Mouse (Mus musculus) gastrocnemius, postnatal 14 days (tissue): ENCODE data around the gene Pard3. TPM values are rescaled to one million over a fixed set of nuclear protein-coding genes. Genes with fewer than 3 reads are reported as not detected.

ENCODE experiments used
- DNase-seq: peaks from one replicate; pipeline ENCODE4 v3.0.0; 2021; ENCODE audit warnings: mixed read lengths
- intact Hi-C: fragments of 180-260 bp; cut with DNase I; formaldehyde crosslinking; loops from one replicate; pipeline ENCODE4 v1.15.1; 2025; ENCODE audit warnings: low total_unique reads
- total RNA-seq, 2 experiments: library from RNA; stranded (reverse); gene quantifications; 2 replicates each; pipeline ENCODE4 v1.2.3; 2021

Gene Pard3
- total RNA-seq, 2 experiments from 2014 or later: 23.9 to 25.7 TPM

GRCm38 (mm10) chr8:127588313-127588712, 524.6 kb downstream of the Pard3 start:
- intact Hi-C loops: no loop called here

GRCm38 (mm10) chr8:127589291-127589690, 525.6 kb downstream of the Pard3 start:
- intact Hi-C loops: no loop called here
- peak; percentile 52 for DNase-seq

More at GRCm38 (mm10) chr8:127588313-127588712, 524.6 kb downstream of the Pard3 start:
- DNase-seq: no peak

- intact Hi-C loops: loop anchor here (10.0 kb wide), 2 partner anchors 166 to 396 kb away; no protein-coding TSS in a partner anchor
- DNase-seq: no peak
These were observed 527.0 kb downstream of the Pard3 start for GRCm38 (mm10) chr8:127590674-127591186.

GRCm38 (mm10) chr8:127592648-127593574, 529.2 kb downstream of the Pard3 start:
- intact Hi-C loops: loop anchor here (10.0 kb wide), 2 partner anchors 168 to 398 kb away; no protein-coding TSS in a partner anchor
- no peak for DNase-seq

GRCm38 (mm10) chr8:127600641-127601040, 536.9 kb downstream of the Pard3 start:
- DNase-seq: no peak
- intact Hi-C loops: no loop called here

GRCm38 (mm10) chr8:127603062-127603461, 539.4 kb downstream of the Pard3 start:
- peak; percentile 67 for DNase-seq
- intact Hi-C loops: no loop called here

- intact Hi-C loops: no loop called here
- no peak for DNase-seq
These were observed 545.0 kb downstream of the Pard3 start for GRCm38 (mm10) chr8:127608541-127609270.

GRCm38 (mm10) chr8:127609316-127609715, 545.6 kb downstream of the Pard3 start:
- DNase-seq: no peak
- intact Hi-C loops: no loop called here

- DNase-seq: peak; percentile 9
- intact Hi-C loops: no loop called here
These were observed 550.5 kb downstream of the Pard3 start for GRCm38 (mm10) chr8:127614206-127614605.

- no peak for DNase-seq
- intact Hi-C loops: no loop called here
These were observed 553.0 kb downstream of the Pard3 start for GRCm38 (mm10) chr8:127616681-127617080.

- intact Hi-C loops: no loop called here
These were observed 558.4 kb downstream of the Pard3 start for GRCm38 (mm10) chr8:127622137-127622536.

GRCm38 (mm10) chr8:127638232-127639087, 574.8 kb downstream of the Pard3 start:
- intact Hi-C loops: no loop called here
- DNase-seq: no peak

More at GRCm38 (mm10) chr8:127622137-127622536, 558.4 kb downstream of the Pard3 start:
- DNase-seq: no peak

- intact Hi-C loops: no loop called here
These were observed 575.4 kb downstream of the Pard3 start for GRCm38 (mm10) chr8:127639088-127639453.

GRCm38 (mm10) chr8:127655559-127655958, 591.9 kb downstream of the Pard3 start:
- intact Hi-C loops: no loop called here
- no peak for DNase-seq

More at GRCm38 (mm10) chr8:127639088-127639453, 575.4 kb downstream of the Pard3 start:
- DNase-seq: no peak

Other genes with a start within 250 kb of the Pard3 start
- 100 to 1,000 TPM in 1 of 2 experiments, 10 to 100 TPM in 1; 89.7 to 106 TPM for gene Tomm20, start 118.0 kb upstream of the Pard3 start, total RNA-seq
- 1 to 10 TPM; 4.6 to 5.6 TPM for gene Rbm34, start 92.8 kb upstream of the Pard3 start, total RNA-seq